Mouse (Mus musculus): ENCODE measurements around the gene Inka2.
"Not testable (repeated sequence)": the region's sequence is repeated elsewhere in the genome, so short reads cannot be mapped to it uniquely, and the experiment has no call there.

The Inka2 gene

DNA sequence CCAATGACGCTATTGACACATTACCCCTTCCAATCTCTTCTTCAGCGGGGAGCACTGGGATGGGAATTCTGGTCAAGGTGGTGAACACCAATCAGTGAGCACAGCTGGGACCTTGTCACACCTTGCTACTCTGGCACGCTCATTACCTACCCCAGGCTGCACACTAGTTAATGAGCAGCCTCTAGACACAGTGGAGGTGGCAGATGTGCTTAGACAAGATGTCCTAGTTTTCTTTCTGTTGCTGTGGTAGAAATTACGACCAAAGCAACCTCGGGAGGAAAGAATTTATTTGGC is 7.3 kb upstream of the Inka2 start:
- no peak for DNase-seq

- DNase-seq, result no peak
Observed at GRCm38 (mm10) chr3:105698311-105698710, 6.1 kb upstream of the Inka2 start.

DNA sequence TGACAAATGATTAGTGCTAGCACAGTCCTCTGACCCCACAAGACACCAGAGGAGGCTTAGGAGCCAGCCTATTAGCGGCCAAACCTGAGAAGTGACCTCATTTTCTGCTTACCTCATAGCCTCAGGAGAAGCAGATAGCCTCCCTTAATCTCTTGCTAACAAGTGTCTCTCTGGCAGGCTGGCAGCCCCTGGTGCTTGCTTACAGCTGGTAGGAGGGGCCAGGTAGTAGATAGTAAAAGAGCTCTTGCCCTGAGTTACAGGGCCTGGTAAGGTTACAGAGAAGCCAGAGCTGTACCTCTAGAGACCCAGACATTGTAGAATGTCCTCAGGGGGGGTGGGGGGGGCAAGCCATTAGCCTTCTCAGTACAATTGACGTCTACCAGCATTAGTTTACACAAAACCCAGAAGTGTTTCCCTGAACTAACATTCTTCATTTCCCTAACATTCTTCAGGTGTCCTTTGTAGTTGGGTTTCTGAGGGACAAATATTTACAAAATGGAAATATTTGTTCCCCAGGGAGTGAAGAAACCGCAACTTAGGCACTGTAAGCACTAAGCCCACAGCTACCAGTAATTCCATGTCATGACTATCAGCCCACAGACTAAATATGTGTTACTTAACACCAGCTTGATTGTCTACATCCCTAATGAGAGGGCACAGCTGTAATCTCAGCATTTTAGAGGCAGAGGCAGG is 5.0 kb upstream of the Inka2 start:
- no peak for DNase-seq

GRCm38 (mm10) chr3:105700786-105701185 is 3.6 kb upstream of the Inka2 start:
- not testable (repeated sequence) for DNase-seq

GRCm38 (mm10) chr3:105701399-105701798 is 3.0 kb upstream of the Inka2 start:
- no peak for DNase-seq

DNA sequence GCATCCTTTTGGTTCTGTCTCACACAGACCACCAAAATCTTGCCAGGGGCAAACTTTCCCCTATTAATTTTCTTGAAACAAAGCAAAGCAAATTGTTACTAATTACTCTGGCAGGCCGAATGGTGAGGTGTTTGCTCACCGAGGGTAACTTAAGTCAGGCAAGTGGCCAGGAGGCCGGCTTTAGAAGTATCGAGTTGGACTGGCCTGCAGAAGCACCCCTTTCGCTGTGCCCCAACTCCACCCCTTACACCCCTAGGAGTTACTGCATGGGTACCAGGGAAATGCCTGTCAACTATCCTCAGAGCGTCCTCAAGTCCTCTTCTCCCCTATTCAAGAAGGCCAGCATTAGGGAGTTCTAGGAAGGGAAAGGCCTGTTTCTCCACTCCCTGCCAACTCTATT is 828 bp upstream of the Inka2 start:
- DNase-seq, result no peak

- peak; percentile 79 for DNase-seq
Observed at GRCm38 (mm10) chr3:105705061-105705549, 706 bp downstream of the Inka2 start.

- DNase-seq, result no peak
Observed at GRCm38 (mm10) chr3:105705561-105705960, 1.2 kb downstream of the Inka2 start.

DNA sequence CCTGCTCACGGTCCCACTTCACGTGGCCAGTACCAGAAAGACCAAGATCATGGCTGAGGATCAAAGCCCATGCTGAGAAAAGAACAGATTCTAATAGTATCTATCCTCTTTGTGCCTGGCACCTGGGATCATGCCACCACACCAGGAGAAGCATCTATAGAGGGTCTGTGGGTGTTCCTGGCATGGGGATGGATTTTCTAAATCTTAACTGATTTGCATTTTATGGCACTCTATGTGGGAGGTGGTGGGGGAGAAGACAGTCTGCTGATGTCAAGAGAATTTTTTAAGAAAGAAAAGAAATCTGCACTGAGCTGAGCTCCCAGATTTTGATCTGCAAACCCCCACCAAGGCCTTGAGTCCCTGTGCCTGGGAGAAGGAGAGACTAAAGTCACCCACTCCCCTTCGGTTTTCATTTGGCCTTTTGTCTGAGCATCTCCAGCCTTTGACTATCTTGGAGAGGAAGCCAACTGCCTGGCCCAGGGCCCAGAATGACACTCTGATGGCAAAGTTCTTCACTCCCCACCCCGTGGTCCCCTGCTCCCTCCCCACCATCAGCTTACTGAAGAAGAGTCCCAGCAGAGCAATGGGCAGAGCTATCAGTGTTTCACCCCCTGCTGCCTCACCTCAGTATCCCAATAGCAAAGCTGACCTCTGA is 2.1 kb downstream of the Inka2 start:
- DNase-seq, result no peak

DNA sequence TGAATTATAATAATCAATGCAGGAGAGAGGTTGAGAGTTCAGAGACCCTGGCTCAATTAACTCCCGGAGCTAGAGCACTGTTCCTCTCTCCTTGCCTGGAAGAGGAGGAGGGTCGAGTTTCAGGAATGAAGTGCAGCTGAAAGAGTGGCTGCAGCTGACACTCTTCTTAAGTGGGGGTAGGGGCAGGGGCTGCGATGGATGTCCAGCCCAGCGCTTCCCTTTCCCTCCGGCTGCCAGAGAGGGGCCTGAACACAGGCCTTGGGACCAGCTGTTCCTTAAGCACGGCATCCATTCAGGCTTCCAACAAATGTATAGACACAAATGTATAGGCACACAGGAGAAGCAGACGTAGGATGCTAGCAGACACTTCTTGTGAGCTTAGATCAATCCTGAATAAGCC is 3.2 kb downstream of the Inka2 start:
- no peak for DNase-seq

GRCm38 (mm10) chr3:105710246-105710645 is 5.8 kb downstream of the Inka2 start:
- peak; percentile 45 for DNase-seq

DNA sequence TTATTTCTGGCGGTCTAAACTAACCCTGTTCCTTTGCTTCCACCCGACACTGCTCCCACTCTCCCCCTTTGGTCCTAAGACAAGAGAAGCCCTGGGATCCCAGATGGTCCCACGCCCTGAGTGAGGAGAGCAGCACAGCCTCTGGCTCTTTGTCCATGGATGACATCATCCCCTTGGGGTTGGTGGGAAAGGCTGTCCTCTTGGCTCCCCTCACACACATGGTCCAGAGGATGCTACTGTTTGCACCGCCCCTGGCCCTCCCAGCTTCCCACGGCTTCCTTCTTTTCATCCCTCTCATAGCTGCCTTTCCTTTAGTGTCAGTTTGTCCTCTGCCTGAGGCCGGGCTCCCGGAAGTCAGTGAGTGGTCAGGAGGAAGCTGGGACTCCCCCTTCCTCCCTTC is 7.3 kb downstream of the Inka2 start:
- no peak for DNase-seq

- DNase-seq, result no peak
Observed at GRCm38 (mm10) chr3:105712827-105713226, 8.4 kb downstream of the Inka2 start.

DNA sequence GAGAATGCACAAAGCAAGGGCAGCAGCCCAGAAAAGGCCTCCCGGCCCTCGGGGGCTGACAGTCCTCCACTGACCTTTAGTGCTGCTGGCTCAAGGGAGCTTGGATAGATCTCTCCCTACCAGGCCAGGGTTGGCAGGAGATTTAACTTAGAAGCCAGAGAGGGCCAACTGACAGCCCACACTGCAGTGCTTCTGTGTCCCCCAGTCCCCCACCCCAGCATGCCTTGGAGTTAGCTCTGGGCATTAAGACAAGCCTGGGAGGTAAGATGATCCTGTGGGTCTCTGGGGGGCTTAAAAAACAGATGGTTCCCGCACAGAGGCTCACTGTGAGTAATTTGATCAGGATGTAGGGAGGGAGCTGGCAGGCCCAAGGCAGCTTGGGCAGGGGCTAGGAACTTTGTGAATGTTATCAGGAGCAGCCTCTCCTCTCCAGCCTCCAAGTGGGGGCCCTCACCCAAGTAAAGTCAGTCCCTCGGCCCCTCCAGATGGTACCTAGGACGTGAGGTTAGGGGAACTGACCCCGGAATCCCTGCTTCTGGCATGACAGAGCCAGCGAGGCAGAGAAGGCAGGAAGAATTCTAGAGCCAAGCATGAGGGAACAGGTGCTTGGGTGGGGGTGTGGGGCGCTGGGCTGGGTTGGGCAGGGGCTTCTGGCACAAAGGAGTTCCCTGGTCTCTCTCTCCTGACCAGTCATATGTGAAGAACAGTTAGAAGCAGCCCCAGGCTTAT is 9.9 kb downstream of the Inka2 start:
- no peak for DNase-seq

DNA sequence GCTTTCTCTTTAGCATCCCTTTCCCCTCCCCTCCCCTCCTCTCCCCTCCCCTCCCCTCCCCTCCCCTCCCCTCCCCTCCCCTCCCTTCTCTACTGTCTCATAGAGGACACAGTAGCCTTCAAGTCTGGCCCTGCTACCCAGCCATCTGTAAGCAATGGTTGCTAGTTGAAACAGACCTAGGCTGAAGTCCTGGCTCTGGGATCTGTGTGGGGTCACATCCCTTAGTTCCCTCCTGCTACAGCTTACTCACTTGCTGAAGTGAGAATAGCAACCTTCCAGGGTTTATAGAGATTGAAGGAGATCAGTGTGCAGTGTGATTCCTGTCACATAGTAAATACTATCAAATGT is 10.4 kb downstream of the Inka2 start:
- DNase-seq, result no peak

DNA sequence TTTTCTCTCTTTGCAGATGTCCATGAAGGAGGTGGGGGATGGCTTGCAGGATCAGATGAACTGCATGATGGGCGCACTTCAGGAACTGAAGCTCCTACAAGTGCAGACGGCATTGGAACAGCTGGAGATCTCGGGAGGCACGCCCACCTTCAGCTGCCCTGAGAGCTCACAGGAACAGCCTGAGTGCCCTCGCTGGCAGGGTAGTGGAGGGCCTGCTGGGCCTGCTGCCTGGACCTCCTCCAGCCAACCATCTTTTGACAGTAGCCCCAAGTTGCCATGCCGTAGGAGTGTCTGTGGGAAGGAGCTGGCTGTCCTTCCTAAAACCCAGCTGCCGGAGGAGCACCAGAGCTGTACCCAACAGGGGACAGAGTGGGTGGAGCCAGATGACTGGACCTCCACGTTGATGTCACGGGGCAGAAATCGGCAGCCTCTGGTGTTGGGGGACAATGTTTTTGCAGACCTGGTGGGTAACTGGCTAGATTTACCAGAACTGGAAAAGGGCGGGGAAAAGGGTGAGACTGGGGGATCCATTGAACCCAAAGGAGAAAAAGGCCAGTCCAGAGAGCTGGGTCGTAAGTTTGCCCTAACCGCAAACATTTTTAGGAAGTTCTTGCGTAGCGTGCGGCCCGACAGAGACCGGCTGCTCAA is 12.1 kb downstream of the Inka2 start:
- DNase-seq, result no peak

DNA sequence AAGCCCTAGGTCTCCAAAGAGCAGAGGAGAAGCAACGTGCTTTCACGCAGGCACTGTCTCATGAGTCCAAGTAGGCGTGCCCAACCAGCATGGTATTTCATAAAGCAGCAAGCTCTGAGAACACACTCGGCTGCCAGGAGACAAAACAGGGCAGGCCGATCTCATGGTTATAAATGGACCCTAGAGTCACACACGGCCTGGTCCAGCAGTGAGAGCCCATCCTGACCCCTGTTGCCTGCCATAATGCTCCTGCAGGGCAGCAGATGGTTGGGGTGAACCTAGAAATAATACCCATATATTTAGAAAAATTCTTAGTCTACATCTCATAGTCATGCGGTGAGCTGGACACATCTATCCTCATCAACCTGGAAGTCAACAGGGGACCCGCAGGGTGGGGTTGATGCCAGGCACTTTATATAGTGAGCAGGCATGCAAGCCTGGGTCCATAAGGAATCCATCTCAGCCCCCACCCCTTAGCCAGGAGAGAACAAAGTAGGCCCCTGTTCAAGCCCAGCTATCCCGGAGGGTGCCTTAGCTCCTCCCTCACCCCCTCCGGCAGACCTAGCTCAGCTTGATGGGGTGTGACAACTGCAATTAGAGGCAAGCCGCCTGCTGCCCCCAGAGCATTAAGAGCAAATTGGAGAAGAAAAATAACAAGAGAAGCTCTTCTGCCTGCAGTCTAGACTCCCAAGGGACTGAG is 13.6 kb downstream of the Inka2 start:
- DNase-seq, result peak; percentile 54

- no peak for DNase-seq
Observed at GRCm38 (mm10) chr3:105718746-105719145, 14.3 kb downstream of the Inka2 start.

- no peak for DNase-seq
Observed at GRCm38 (mm10) chr3:105719979-105720378, 15.6 kb downstream of the Inka2 start.

- DNase-seq, result no peak
Observed at GRCm38 (mm10) chr3:105720514-105720913, 16.1 kb downstream of the Inka2 start.

DNA sequence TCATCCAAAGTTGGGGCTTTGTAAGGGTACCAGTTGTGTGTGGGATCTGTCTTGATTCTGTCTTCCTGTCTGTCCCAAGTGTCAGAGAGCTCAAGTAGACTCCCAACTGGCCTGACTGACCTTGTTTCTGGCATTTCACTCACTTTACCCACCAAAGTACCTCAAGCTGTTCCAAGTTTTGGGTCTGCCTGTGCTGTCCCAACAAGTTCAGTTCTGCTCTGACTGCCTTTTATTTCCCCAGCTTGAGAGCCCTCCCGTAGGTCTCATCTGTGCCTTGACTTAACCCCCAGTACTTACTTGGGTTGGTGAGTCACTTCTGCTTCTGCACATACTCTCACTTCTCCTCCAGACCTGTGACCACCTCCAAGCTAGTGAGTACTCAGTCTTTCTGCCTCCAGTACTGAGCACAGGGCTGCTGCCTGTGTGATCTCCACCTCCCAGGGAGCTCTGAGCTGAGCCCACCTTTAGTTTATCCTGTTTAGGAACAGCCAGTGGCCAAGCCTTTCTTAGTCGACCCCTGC is 17.3 kb downstream of the Inka2 start:
- DNase-seq, result no peak

GRCm38 (mm10) chr3:105722510-105722909 is 18.1 kb downstream of the Inka2 start:
- DNase-seq, result no peak

GRCm38 (mm10) chr3:105726037-105726436 is 21.6 kb downstream of the Inka2 start:
- peak; percentile 63 for DNase-seq
